Mouse (Mus musculus): ENCODE results near the gene Arhgef12.

Gene Arhgef12

DNA sequence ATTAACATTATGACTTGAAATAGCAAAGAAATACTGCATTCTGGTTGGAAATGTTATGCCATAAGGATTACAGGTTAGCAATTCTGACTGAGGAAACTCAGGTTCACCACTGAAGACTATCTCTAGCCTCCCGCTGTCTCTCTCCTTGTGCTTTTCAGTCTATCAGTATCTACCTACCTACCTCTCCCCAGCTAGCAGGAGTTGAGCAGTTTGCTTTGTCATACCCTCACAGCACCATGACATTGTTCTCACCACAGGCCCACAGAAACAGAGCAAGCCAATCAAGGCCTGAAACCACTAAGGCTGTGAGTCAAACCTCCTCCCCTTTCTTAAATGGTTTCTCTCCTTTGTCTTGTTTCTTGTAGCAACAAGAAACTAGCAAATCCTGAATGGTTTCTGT lies 32.4 kb downstream of the Arhgef12 start:
- no peak for DNase-seq (ENCODE audit: low spot score)

- no peak for DNase-seq (ENCODE audit: low spot score)
These were observed 35.3 kb downstream of the Arhgef12 start for GRCm38 (mm10) chr9:43071741-43072140.

- no peak for DNase-seq (ENCODE audit: low spot score)
These were observed 35.9 kb downstream of the Arhgef12 start for GRCm38 (mm10) chr9:43071176-43071575.

GRCm38 (mm10) chr9:43070566-43070965 lies 36.5 kb downstream of the Arhgef12 start:
- DNase-seq (ENCODE audit: low spot score) = no peak

- no peak for DNase-seq (ENCODE audit: low spot score)
These were observed 36.9 kb downstream of the Arhgef12 start for GRCm38 (mm10) chr9:43070153-43070552.

GRCm38 (mm10) chr9:43067896-43068295 lies 39.1 kb downstream of the Arhgef12 start:
- no peak for DNase-seq (ENCODE audit: low spot score)

GRCm38 (mm10) chr9:43065231-43065630 lies 41.8 kb downstream of the Arhgef12 start:
- no peak for DNase-seq (ENCODE audit: low spot score)

DNA sequence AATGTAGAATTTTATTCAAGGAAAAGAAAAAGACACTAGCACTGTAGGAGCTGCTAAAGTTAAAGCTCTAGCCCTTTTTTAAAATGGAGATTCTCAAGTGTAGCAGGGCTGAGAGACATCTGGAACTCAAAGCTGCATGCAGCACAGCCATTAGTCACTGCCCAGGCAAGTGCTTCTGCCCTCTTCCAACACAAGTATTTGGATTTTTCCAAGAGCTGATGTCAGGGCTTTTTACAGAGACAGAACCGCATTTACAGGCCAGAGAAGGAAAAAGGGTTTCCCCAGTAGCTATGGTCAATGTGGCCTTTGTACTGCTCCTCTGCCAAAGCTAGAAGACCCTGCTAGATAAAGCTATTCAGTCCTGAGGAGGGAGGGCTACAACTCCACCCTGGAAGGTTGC lies 45.5 kb downstream of the Arhgef12 start:
- DNase-seq (ENCODE audit: low spot score) = no peak

DNA sequence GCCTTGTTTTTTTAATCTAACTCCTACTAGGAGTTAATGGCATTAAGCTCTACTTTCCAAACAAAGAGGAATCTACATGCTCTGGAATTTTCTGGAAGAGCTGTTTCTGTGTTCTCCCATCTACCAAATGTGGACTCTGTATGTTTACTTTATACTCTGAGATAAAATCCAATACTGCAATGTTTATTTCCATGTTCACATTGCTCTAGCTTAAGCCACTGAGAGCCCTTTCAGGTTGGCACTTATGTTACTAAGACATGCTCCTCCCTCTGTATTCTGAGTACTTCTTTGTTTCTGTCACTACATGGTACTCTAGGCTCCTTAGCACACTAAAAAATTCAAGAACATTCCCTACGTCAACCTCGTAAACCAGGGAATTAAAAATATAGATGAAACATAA lies 56.6 kb downstream of the Arhgef12 start:
- DNase-seq (ENCODE audit: low spot score) = no peak

- DNase-seq (ENCODE audit: low spot score) = no peak
These were observed 62.6 kb downstream of the Arhgef12 start for GRCm38 (mm10) chr9:43044481-43044880.

DNA sequence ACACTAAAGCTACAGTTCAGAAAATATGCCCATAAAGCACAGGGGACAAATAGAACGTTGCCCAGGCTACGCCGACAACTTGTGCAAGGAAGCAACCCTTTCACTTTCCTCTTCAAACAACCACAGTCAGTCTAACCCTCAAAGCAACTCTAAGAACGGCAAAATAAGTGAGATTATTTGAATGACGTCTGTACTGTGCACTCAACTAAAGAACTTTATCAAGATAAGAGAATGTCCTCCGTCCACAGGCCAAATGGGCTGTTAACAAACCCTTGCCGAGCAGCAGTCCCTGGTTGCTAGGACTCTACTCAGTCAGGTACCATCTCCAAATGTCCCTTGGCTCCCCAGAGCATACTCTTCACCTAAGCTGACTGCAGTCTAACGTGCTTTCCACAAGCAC lies 68.6 kb downstream of the Arhgef12 start:
- DNase-seq (ENCODE audit: low spot score) = no peak

- no peak for DNase-seq (ENCODE audit: low spot score)
These were observed 71.8 kb downstream of the Arhgef12 start for GRCm38 (mm10) chr9:43035208-43035607.

- no peak for DNase-seq (ENCODE audit: low spot score)
These were observed 72.8 kb downstream of the Arhgef12 start for GRCm38 (mm10) chr9:43034273-43034672.

DNA sequence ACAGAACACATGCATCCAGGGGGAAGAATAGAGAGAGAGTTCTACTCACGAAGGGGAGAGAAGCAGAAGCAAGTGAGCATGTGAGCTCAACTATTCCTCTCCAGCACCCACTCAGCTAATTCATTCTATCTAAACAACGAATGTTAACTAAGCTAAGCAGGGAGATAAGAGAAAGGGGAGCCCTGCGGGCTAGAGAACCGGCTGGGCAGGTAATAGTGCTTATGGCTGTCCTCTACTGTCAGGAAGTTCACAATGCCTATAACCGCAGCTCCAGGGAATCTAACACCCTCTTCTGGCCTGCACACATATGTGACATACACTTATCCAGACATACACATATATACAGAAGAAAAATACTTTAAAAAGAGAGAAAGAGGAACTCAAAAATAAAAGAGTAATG lies 79.3 kb downstream of the Arhgef12 start:
- DNase-seq (ENCODE audit: low spot score) = no peak

- DNase-seq (ENCODE audit: low spot score) = no peak
These were observed 85.4 kb downstream of the Arhgef12 start for GRCm38 (mm10) chr9:43021515-43022251.

- no peak for DNase-seq (ENCODE audit: low spot score)
These were observed 87.4 kb downstream of the Arhgef12 start for GRCm38 (mm10) chr9:43019656-43020055.

- DNase-seq (ENCODE audit: low spot score) = no peak
These were observed 91.3 kb downstream of the Arhgef12 start for GRCm38 (mm10) chr9:43015786-43016185.

- no peak for DNase-seq (ENCODE audit: low spot score)
These were observed 91.7 kb downstream of the Arhgef12 start for GRCm38 (mm10) chr9:43015366-43015765.

- no peak for DNase-seq (ENCODE audit: low spot score)
These were observed 92.2 kb downstream of the Arhgef12 start for GRCm38 (mm10) chr9:43014886-43015285.

DNA sequence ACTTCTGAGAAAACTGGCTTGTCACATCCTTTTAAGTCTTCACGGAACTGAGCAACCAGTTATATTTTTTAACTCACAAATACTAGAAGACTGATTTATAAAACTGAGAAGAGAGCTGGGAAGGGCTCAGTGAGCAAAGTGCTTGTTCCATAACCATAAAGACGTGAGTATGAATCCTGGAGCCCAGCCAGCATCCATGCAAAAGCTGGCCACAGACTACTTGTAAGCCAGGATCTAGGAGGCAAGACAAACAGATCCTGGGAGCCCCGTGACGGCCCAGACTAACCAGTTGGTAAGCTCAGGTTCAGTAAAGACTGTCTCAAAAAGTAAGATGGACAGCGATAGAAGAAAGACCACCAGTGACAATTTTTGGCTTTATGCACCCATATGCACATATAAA lies 94.5 kb downstream of the Arhgef12 start:
- no peak for DNase-seq (ENCODE audit: low spot score)

DNA sequence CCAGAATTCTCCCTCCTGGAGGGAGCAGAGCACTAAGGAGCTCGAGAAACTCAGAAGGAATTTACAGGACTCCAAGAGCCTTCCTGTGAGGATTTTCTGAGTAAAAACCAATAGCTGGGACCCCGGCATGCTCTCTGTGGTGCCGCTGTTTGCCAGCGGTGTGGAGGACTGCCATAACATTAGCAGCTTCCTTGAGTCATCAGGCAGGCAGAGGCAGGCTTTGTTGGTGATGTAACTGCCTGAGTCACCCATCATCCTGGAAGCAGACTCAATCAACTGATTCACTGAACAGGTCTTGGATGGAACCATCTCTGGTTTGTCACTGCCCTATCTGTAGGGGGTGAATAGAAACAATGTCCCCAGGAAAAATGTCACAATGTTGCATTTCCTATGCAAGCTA lies 96.0 kb downstream of the Arhgef12 start:
- no peak for DNase-seq (ENCODE audit: low spot score)

- no peak for DNase-seq (ENCODE audit: low spot score)
These were observed 103.2 kb downstream of the Arhgef12 start for GRCm38 (mm10) chr9:43003881-43004280.

DNA sequence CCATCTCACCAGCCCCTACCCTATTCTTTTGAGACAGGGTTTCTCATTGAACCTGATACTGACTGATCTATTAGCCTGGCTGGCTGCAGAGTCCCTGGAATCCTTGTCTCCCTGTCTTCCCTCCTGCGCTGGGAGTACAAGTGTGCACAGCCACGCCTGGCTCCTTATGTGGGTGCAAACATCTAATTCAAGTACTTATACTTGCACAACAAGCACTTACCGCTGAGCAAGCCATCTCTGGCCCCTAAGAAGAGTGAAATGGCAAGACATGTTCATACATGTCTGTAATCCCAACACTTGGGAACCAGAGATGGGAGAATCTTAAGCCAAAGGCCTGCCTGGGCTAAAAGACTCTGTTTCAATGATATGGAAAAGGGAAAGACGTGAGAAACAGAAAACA lies 104.0 kb downstream of the Arhgef12 start:
- no peak for DNase-seq (ENCODE audit: low spot score)

DNA sequence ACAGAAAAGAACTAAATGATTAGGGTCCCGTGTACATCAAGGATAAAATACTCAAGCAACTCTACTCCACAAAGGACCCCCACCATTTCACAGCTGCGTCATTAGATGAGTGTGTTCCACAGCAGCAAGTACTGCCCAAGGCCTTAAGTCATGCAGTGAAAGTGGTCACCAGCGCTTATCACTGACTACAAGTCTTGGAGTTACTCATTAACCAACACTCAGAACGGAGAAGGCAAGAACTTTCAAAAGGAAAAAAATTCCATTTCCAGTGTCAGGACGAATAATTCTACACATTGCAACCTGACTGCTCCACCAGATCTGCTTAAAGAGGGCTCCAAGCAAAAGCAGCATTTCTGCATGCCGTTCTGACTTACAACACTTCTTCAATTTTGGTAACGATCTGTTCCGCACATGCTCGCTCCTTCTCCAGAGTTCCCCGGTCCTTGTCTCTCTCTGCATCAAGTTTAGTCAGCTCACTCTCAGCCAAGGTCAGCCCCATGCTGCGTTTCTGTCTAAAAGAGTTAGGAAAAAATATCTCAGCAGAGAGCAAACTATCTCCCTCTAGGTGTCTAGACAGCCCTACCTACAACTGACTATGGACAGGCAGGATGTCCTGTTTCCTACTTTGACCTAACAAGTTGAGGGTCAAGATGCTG lies 106.3 kb downstream of the Arhgef12 start:
- DNase-seq (ENCODE audit: low spot score) = no peak

Data from ovary, postnatal 10 days (tissue).